Mouse (Mus musculus) midbrain, postnatal 0 days (tissue): ENCODE measurements around the gene Nfatc3. TPM values are rescaled to one million over a fixed set of nuclear protein-coding genes. Genes with fewer than 3 reads are reported as not detected.

ENCODE experiments used
- ATAC-seq: fragments of 200-750 bp; cut with Nextera tagmentation; 2 replicates; pipeline ENCODE4 v1.8.0; 2017; ENCODE audit warnings: moderate number of reproducible peaks, mild to moderate bottlenecking, moderate TSS enrichment, moderate library complexity; ENCODE audit not compliant: low FRiP score
- DNase-seq: peaks from one replicate; pipeline ENCODE4 v3.0.0-alpha.2; 2015; ENCODE audit warnings: low spot score
- H3K27ac ChIP-seq: fragments of 300-500 bp; sonication (generic); 2 replicates; pipeline ENCODE4 v1.5.1; 2014; ENCODE audit warnings: low read depth, mild to moderate bottlenecking, low read length, mixed read lengths
- H3K27me3 ChIP-seq: fragments of 300-500 bp; sonication (generic); 2 replicates; pipeline ENCODE4 v1.6.1; 2014; ENCODE audit warnings: low read length, control low read depth, mixed read lengths; ENCODE audit not compliant: insufficient read depth
- H3K36me3 ChIP-seq: fragments of 300-500 bp; sonication (generic); 2 replicates; pipeline ENCODE4 v1.6.1; 2014; ENCODE audit warnings: low read length, control low read depth, mixed read lengths; ENCODE audit not compliant: insufficient read depth
- H3K4me1 ChIP-seq: fragments of 300-500 bp; sonication (generic); 2 replicates; pipeline ENCODE4 v1.6.1; 2014; ENCODE audit warnings: mild to moderate bottlenecking, control low read depth, antibody characterized with exemption, low read length, mixed read lengths; ENCODE audit not compliant: insufficient read depth
- H3K4me2 ChIP-seq: fragments of 300-500 bp; sonication (generic); 2 replicates; pipeline ENCODE4 v1.6.1; 2014; ENCODE audit warnings: low read depth, mild to moderate bottlenecking, low read length, mixed read lengths; ENCODE audit not compliant: poor library complexity, severe bottlenecking
- H3K4me3 ChIP-seq: fragments of 300-500 bp; sonication (generic); 2 replicates; pipeline ENCODE4 v1.5.1; 2014; ENCODE audit warnings: low read depth, mild to moderate bottlenecking, low read length, moderate library complexity
- H3K9ac ChIP-seq: fragments of 300-500 bp; sonication (generic); replicated peaks from 2 replicates; pipeline ENCODE4 v1.6.1; 2014; ENCODE audit warnings: mild to moderate bottlenecking, low read length, moderate library complexity, mixed read lengths; ENCODE audit not compliant: poor library complexity, severe bottlenecking
- H3K9me3 ChIP-seq: fragments of 300-500 bp; sonication (generic); 2 replicates; pipeline ENCODE4 v1.6.1; 2016; ENCODE audit warnings: low read length, control low read depth
- CTCF ChIP-seq: IDR thresholded peaks from 2 replicates; pipeline ENCODE4 v1.5.1; 2016; ENCODE audit warnings: antibody characterized with exemption, mild to moderate bottlenecking
- WGBS: fragments of 180-500 bp; shearing (Covaris S2); extraction: QIAGEN DNeasy Blood & Tissue Kit; methylation state at CpG from one replicate; pipeline ENCODE4 v1.1.7; 2014; 5-methylcytosine and 5-hydroxymethylcytosine counted together
- polyA plus RNA-seq: library from polyadenylated mRNA; unstranded; fragments of >200 nt; fragmentation: Nextera tagmentation; extraction: Ambion mirVana; gene quantifications from 2 replicates; pipeline ENCODE4 v1.2.1, GENCODE M21; 2015
- total RNA-seq: library from RNA; depleted of rRNA; stranded (reverse); fragments of >200 nt; gene quantifications from 2 replicates; pipeline ENCODE4 v1.2.3, GENCODE M21; 2014

Gene Nfatc3
- total and polyA plus RNA-seq, 2 experiments from 2014 or later, result 2.7 to 18.0 TPM

DNA sequence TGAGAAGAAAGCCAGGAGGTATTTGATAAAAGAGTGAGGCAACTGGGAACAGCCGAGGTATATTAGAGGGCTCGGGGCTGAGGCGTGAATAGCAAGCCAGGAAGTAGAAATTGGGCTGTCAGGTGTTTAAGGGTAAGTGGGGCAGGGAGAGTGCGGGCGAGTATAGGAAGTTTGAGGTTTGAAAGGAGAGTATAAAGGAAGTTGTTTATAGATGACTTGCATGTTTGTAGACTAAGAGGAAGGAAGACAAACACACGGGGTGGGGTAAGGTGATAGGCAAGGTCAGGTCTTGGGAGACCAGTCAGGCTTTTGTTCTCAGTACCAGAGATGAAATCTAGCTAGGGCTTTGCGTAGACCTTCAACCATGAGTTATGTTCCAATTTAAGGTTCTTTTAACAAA is 41.5 kb upstream of the Nfatc3 start:
- Histone ChIP-seq H3K27ac (no peak overlapping the region), H3K4me1 (no peaks in the 10 kb centered on the region)
- WGBS, result 97% methylated on average over 7 of the region's 7 CpGs

DNA sequence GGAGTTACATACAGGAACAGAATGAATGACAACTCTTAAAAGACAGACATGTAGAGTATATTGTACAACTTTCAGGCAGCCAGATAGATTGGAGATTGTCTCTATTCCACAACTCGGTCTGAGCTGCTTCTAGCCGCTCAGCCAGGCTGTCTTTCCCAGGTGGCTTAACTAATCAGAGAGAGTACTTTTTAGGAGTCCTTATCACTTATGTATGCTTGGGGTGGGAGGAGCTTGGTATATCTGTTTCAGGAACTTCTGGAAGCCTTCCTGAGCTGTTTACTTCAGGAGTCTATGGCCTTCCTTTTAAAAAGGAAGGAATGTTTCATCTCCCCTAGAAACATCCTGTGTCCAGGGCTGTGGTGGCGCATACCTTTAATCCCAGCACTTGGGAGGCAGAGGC is 40.6 kb upstream of the Nfatc3 start:
- TF ChIP-seq CTCF, result no peak
- H3K27ac ChIP-seq, result no peak overlapping the region
- ATAC-seq (no peak), DNase-seq (no peak)
- no peaks in the 10 kb centered on the region for H3K4me1 ChIP-seq
- peaks cover 21% of the 10 kb centered on the region for H3K36me3 ChIP-seq
- H3K4me3 ChIP-seq, result no peak overlapping the region
- no peak overlapping the region for H3K4me2 ChIP-seq
- H3K27me3 ChIP-seq, result no peaks in the 10 kb centered on the region
- H3K9me3 ChIP-seq, result no peaks in the 10 kb centered on the region
- WGBS, result 87% methylated on average over 3 of the region's 3 CpGs
- H3K9ac ChIP-seq, result no peak overlapping the region

More for the DNA sequence above, 41.5 kb upstream of the Nfatc3 start:
- TF ChIP-seq CTCF, result no peak
- Histone ChIP-seq H3K4me2 (no peak overlapping the region), H3K36me3 (peaks cover 21% of the 10 kb centered on the region), H3K9ac (no peak overlapping the region), H3K4me3 (no peak overlapping the region), H3K9me3 (no peaks in the 10 kb centered on the region), H3K27me3 (no peaks in the 10 kb centered on the region)
- no peak for ATAC-seq
- DNase-seq, result no peak

DNA sequence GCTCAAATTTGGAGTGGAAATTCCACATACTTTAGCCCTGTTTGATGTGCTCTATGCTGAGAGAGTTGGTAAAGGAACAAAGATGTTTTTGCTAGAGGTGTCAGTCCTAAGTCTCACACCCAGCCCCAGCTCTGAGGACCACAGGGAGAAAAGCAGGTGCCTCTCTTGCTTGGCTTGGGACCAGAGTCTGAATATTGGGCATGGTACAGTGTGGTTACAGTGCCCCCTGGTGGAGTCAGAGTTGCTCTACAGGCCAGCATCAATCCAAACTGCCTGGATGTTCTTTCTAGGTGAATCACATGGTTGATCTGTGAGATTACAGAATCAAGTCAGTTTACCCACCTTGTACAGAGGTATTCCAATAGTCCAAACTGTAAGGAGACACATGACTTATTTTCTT is 36.2 kb upstream of the Nfatc3 start:
- DNase-seq (peak; percentile 77), ATAC-seq (no peak; the same call in 1 of the 2 replicates)
- Histone ChIP-seq H3K27me3 (no peaks in the 10 kb centered on the region), H3K4me3 (no peak overlapping the region), H3K4me1 (no peaks in the 10 kb centered on the region), H3K9ac (no peak overlapping the region), H3K27ac (no peak overlapping the region), H3K9me3 (no peaks in the 10 kb centered on the region), H3K4me2 (no peak overlapping the region), H3K36me3 (peaks cover 18% of the 10 kb centered on the region)
- TF ChIP-seq CTCF, result peak; percentile 97

DNA sequence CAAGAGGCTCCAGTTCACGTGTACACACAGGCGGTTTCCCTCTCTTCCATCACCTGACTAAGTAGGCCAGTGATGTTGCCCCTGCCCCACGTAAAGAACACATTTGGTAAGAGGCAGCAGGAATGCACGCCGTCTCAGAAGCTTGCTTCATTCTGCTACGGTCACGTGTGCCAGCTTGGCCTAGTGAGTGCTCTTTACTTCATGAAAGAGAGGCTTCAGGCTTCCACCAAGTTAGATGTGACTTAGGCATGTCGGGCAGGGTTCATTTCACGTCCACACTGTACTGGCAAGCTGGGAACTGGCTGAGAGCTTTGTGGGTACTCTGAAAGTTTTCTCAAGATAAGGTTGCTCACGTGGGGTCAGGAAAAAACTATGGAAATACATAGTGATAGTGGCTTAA is 19.9 kb upstream of the Nfatc3 start:
- Histone ChIP-seq H3K27me3 (no peaks in the 10 kb centered on the region), H3K36me3 (peaks cover 5% of the 10 kb centered on the region), H3K4me1 (no peaks in the 10 kb centered on the region), H3K27ac (no peak overlapping the region), H3K4me2 (no peak overlapping the region), H3K9ac (no peak overlapping the region), H3K9me3 (no peaks in the 10 kb centered on the region), H3K4me3 (no peak overlapping the region)
- 96% methylated on average over 10 of the region's 10 CpGs for WGBS
- no peak for TF ChIP-seq CTCF
- no peak for DNase-seq
- no peak for ATAC-seq

DNA sequence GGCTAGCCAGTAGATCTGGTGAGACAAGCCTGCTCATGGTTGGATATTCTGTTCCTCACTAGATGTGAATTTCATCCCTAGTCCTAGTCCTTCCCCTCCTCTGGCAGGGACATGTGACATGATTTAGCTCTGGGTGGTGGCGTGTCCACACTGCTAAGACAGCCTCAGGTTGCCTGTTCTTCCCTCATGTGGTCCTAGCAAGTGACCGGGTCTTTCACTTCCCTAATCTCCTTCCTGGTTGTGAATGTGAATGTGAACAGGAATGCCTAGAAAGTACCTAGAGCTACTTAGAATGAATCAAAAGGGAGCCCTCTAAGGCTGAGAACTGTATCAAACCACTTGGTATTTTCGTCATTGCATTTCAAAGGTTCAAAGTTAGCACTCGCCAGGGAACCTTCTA is 19.0 kb upstream of the Nfatc3 start:
- no peak for TF ChIP-seq CTCF
- Histone ChIP-seq H3K9me3 (no peaks in the 10 kb centered on the region), H3K4me1 (no peaks in the 10 kb centered on the region), H3K4me3 (no peak overlapping the region), H3K4me2 (no peak overlapping the region), H3K36me3 (peaks cover 11% of the 10 kb centered on the region), H3K27ac (no peak overlapping the region), H3K27me3 (no peaks in the 10 kb centered on the region), H3K9ac (no peak overlapping the region)
- DNase-seq (no peak), ATAC-seq (no peak)
- WGBS, result 86% methylated on average over 4 of the region's 4 CpGs

DNA sequence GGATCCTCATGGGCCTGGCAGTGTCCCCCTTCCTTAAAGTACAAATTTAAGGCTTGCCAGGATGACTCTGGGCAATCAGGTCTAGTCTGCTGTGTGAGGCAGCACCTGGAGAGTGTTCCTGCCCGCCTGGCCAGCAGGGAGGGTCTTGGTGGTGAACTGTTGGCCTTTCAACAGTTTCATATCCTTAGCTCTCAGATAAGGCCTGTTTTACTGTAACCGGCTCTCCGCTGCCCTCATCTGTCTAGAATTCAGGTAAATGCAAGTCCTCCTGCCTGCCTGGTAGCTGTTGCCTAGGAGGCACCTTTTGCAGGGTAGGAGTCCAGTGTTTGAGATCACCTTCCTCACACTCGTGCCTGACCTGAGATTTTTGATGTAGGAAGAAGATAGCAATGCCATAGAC is 18.4 kb upstream of the Nfatc3 start:
- Histone ChIP-seq H3K9me3 (no peaks in the 10 kb centered on the region), H3K27ac (no peak overlapping the region), H3K36me3 (peaks cover 17% of the 10 kb centered on the region), H3K4me3 (no peak overlapping the region), H3K9ac (no peak overlapping the region), H3K4me2 (no peak overlapping the region), H3K27me3 (no peaks in the 10 kb centered on the region), H3K4me1 (no peaks in the 10 kb centered on the region)
- ATAC-seq, result no peak
- DNase-seq, result no peak
- 83% methylated on average over 4 of the region's 4 CpGs for WGBS
- no peak for TF ChIP-seq CTCF

DNA sequence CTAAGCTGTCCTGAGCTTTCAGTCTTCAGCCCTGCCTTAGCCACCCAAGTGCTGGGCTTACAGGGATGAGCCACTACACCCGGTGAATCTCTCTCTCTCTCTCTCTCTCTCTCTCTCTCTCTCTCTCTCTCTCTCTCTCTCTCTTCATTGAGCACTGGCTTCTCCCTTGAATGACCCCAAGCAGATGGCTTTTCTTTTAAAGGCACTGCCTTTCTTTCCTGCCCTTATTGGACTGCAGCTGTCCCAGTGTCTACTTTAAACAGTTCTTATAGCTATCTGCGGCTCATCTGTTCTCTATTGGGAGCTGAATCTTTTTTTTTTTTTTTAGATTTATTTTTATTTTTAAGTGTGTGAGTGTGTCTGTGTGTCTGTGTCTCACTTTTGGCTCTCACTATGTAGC is 15.6 kb upstream of the Nfatc3 start:
- TF ChIP-seq CTCF, result no peak
- Histone ChIP-seq H3K9me3 (no peaks in the 10 kb centered on the region), H3K4me1 (no peaks in the 10 kb centered on the region), H3K36me3 (peaks cover 15% of the 10 kb centered on the region), H3K4me2 (no peak overlapping the region), H3K27ac (no peak overlapping the region), H3K9ac (no peak overlapping the region), H3K27me3 (no peaks in the 10 kb centered on the region), H3K4me3 (no peak overlapping the region)
- WGBS, result 63% methylated on average over 2 of the region's 2 CpGs
- ATAC-seq, result no peak
- DNase-seq, result no peak
